Mouse (Mus musculus) thymus, adult 2 months (tissue): ENCODE data around the gene Hmcn2.

ENCODE experiments used
- CTCF ChIP-seq: fragments of 200-500 bp; IDR thresholded peaks from 2 replicates; pipeline ENCODE4 v1.5.1; 2012; ENCODE audit warnings: mild to moderate bottlenecking, control low read depth, low read length, moderate library complexity, borderline replicate concordance; ENCODE audit not compliant: control insufficient read depth, poor library complexity, insufficient read depth; ENCODE audit errors: extremely low read depth
- POLR2A ChIP-seq: fragments of 200-500 bp; IDR thresholded peaks from 2 replicates; pipeline ENCODE4 v1.6.1; 2012; ENCODE audit warnings: mild to moderate bottlenecking, low read length, control low read depth, moderate library complexity; ENCODE audit not compliant: control insufficient read depth, poor library complexity, insufficient read depth; ENCODE audit errors: extremely low read depth

- TF ChIP-seq CTCF: no peak
- no peak for TF ChIP-seq POLR2A
Measured at GRCm38 (mm10) chr2:31495046-31495476, 180.8 kb downstream of the Hmcn2 start.
